Mouse (Mus musculus) ES-Bruce4 (cell line): ENCODE measurements at regions not wholly inside any gene's neighbourhood (a gene's known extent, or its start where the extent isn't known, plus 50 kb on each side); places are given as distances from the start of the nearest gene placed in this dataset.

Experiments
- H3K27ac ChIP-seq: 2 replicates; pipeline ENCODE4 v1.5.1; 2012; ENCODE audit warnings: low read length, inconsistent platforms; ENCODE audit not compliant: insufficient read depth
- H3K27me3 ChIP-seq: 2 replicates; pipeline ENCODE4 v1.6.1; 2012; ENCODE audit warnings: mild to moderate bottlenecking, low read length, inconsistent platforms; ENCODE audit not compliant: control insufficient read depth, poor library complexity, insufficient read depth, severe bottlenecking
- H3K36me3 ChIP-seq: 2 replicates; pipeline ENCODE4 v1.6.1; 2012; ENCODE audit warnings: inconsistent platforms, mild to moderate bottlenecking, low read length, moderate library complexity; ENCODE audit not compliant: control insufficient read depth, poor library complexity, insufficient read depth, severe bottlenecking
- H3K4me1 ChIP-seq: one replicate; pipeline ENCODE4 v1.8.1; 2011; ENCODE audit warnings: low read length; ENCODE audit not compliant: control insufficient read depth, insufficient read depth
- H3K4me3 ChIP-seq: 2 replicates; pipeline ENCODE4 v1.5.1; 2011; ENCODE audit warnings: low read depth, mild to moderate bottlenecking, low read length
- H3K9ac ChIP-seq: 2 replicates; pipeline ENCODE4 v1.6.1; 2012; ENCODE audit warnings: low read depth, mild to moderate bottlenecking, inconsistent platforms; ENCODE audit not compliant: poor library complexity, severe bottlenecking
- H3K9me3 ChIP-seq: replicated peaks from 2 replicates; pipeline ENCODE4 v1.6.1; 2012; ENCODE audit warnings: mild to moderate bottlenecking, low read length, inconsistent platforms; ENCODE audit not compliant: control insufficient read depth, poor library complexity, insufficient read depth, severe bottlenecking
- CTCF ChIP-seq: IDR thresholded peaks from one replicate; pipeline ENCODE4 v1.8.1; 2011; ENCODE audit warnings: low read depth, low read length
- EP300 ChIP-seq: IDR thresholded peaks from 2 replicates; pipeline ENCODE4 v1.6.1; 2011; ENCODE audit warnings: low read depth, low read length; ENCODE audit not compliant: insufficient read depth
- POLR2A ChIP-seq: IDR thresholded peaks from one replicate; pipeline ENCODE4 v1.8.1; 2011; ENCODE audit warnings: low read length; ENCODE audit not compliant: insufficient read depth

GRCm38 (mm10) chr1:30751138-30751907 is 122.4 kb downstream of the Phf3 start:
- H3K9ac ChIP-seq, result no peak overlapping the region
- TF ChIP-seq POLR2A (no peak), CTCF (no peak), EP300 (no peak)
- H3K27me3 ChIP-seq, result no peaks in the 10 kb centered on the region
- H3K4me3 ChIP-seq, result no peak overlapping the region
- no peaks in the 10 kb centered on the region for H3K36me3 ChIP-seq
- H3K9me3 ChIP-seq, result peaks cover 3% of the 10 kb centered on the region; the same call in 1 of the 2 replicates
- no peaks in the 10 kb centered on the region for H3K4me1 ChIP-seq
- no peak overlapping the region for H3K27ac ChIP-seq

GRCm38 (mm10) chr1:30741955-30742354 is 131.8 kb downstream of the Phf3 start:
- no peak for TF ChIP-seq EP300
- no peak for TF ChIP-seq CTCF
- TF ChIP-seq POLR2A, result no peak
- H3K27me3 ChIP-seq, result no peaks in the 10 kb centered on the region

GRCm38 (mm10) chr1:30740831-30741230 is 132.9 kb downstream of the Phf3 start:
- Histone ChIP-seq H3K4me1 (no peaks in the 10 kb centered on the region), H3K27me3 (no peaks in the 10 kb centered on the region), H3K27ac (no peak overlapping the region), H3K9ac (no peak overlapping the region), H3K9me3 (no peaks in the 10 kb centered on the region), H3K4me3 (no peak overlapping the region), H3K36me3 (no peaks in the 10 kb centered on the region)
- no peak for TF ChIP-seq POLR2A
- no peak for TF ChIP-seq EP300
- TF ChIP-seq CTCF, result no peak

More at GRCm38 (mm10) chr1:30741955-30742354, 131.8 kb downstream of the Phf3 start:
- Histone ChIP-seq H3K9ac (no peak overlapping the region), H3K27ac (no peak overlapping the region), H3K4me3 (no peak overlapping the region), H3K9me3 (no peaks in the 10 kb centered on the region), H3K4me1 (no peaks in the 10 kb centered on the region), H3K36me3 (no peaks in the 10 kb centered on the region)

- Histone ChIP-seq H3K27me3 (no peaks in the 10 kb centered on the region), H3K9me3 (no peaks in the 10 kb centered on the region), H3K27ac (no peak overlapping the region), H3K4me3 (no peak overlapping the region), H3K9ac (no peak overlapping the region), H3K4me1 (no peaks in the 10 kb centered on the region), H3K36me3 (no peaks in the 10 kb centered on the region)
- TF ChIP-seq POLR2A (no peak), EP300 (no peak), CTCF (no peak)
Observed at GRCm38 (mm10) chr1:30721519-30721918, 152.2 kb downstream of the Phf3 start.

- no peaks in the 10 kb centered on the region for H3K36me3 ChIP-seq
- H3K27ac ChIP-seq, result no peak overlapping the region
- no peak overlapping the region for H3K4me3 ChIP-seq
- no peaks in the 10 kb centered on the region for H3K27me3 ChIP-seq
- no peaks in the 10 kb centered on the region for H3K4me1 ChIP-seq
- no peak overlapping the region for H3K9ac ChIP-seq
- H3K9me3 ChIP-seq, result no peaks in the 10 kb centered on the region
- TF ChIP-seq POLR2A (no peak), CTCF (no peak), EP300 (no peak)
Observed at GRCm38 (mm10) chr1:30720829-30721228, 152.9 kb downstream of the Phf3 start.

- H3K4me1 ChIP-seq, result no peaks in the 10 kb centered on the region
- no peak for TF ChIP-seq CTCF
- no peak for TF ChIP-seq POLR2A
- no peak for TF ChIP-seq EP300
- no peak overlapping the region for H3K27ac ChIP-seq
- H3K9me3 ChIP-seq, result no peaks in the 10 kb centered on the region
- H3K9ac ChIP-seq, result no peak overlapping the region
- H3K36me3 ChIP-seq, result no peaks in the 10 kb centered on the region
- no peak overlapping the region for H3K4me3 ChIP-seq
- no peaks in the 10 kb centered on the region for H3K27me3 ChIP-seq
Observed at GRCm38 (mm10) chr1:30718578-30718977, 155.1 kb downstream of the Phf3 start.
